Mouse (Mus musculus): ENCODE measurements around the gene Fgfr3.

DNA sequence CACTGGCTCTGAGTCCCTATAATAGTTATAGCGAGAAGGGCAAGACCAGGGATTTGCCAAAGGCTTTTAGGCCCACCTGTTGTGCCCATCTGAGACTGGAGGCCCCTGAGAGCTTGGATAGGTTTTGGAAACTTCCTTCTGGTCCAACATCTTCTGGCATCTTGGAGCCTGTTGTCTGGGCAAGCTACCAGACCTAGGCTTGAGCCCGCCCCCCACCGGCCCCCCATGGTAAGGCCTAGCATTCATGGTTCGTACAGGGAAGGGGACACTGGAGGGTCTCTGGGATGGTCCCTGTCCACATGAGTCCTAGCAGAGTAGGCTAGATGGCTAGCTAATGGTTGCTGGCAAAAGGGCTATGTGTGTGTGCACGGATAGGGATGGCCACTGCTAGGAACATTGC lies 22.8 kb upstream of the Fgfr3 start:
- TF ChIP-seq CTCF (IDR thresholded peaks at IDR 0.05; ENCODE audit: extremely low read depth, insufficient read depth, low read length) (no peak), POLR2A (IDR thresholded peaks at IDR 0.05; ENCODE audit: extremely low read depth, insufficient read depth, low read length) (no peak)
